Mouse (Mus musculus) cerebellum, adult 9-11 months (tissue): ENCODE data around the gene Zfp354b.

Source experiments
- DNase-seq: peaks from one replicate; pipeline ENCODE4 v3.0.0; 2022

Gene Zfp354b

DNA sequence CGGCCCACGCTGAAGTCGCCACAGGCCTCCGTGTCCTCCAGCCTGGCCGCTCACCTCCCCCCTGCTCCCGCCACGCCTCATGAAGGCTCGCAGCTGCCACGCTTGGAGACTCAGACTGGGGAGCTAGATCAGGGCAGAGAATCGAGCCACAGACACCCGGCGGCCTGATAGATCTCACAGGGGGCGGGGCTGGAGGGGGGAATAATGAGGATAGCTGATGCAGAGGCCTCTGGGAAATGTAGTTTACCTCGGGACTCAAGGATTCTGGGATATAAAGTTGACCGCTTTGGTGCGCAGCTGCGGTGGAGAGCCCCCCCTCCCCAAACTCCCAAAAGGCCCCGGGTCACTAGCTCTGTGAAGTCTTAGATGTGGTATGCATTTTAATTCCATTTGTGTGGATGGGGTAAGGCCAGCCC is at the start of gene Zfp354b:
Gene Zfp354b (minus strand): TSS at position 183 of the 416 bp plus-strand sequence.
- DNase-seq = peak; percentile 92

GRCm38 (mm10) chr11:50977216-50977615 is 45.8 kb upstream of the Zfp354b start:
- no peak for DNase-seq

DNA sequence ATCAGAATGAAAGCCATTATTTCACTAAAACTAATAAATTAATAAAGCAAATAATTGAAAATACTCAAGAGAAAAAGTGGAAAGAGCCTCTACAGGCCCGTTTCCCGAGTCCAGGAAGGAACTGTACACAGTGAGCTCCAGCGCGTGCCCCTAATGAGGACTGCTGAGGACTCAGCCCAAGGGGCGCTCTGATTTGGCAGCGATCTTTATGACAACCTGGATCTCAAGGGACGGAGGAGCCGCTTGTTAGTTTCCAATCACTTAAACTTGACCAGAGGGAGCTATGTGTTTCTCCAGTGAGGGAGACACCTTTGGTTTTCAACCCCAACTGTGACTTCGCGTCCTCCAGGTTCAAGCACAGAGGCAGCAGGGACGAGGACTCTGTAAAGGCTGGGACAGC is 34.8 kb upstream of the Zfp354b start, which contains the start of gene Olfr1378:
Gene Olfr1378 (plus strand): TSS at position 301 of the 400 bp plus-strand sequence.
- DNase-seq = no peak

GRCm38 (mm10) chr11:50964886-50965285 is 33.5 kb upstream of the Zfp354b start:
- DNase-seq = no peak

- no peak for DNase-seq
These were observed 22.2 kb upstream of the Zfp354b start, which contains the start of gene Prop1 for GRCm38 (mm10) chr11:50953665-50954064. Gene Prop1, minus strand, starts transcription at chr11:50953765.

GRCm38 (mm10) chr11:50952290-50952689 is 20.9 kb upstream of the Zfp354b start:
- no peak for DNase-seq

GRCm38 (mm10) chr11:50943506-50943905 is 12.1 kb upstream of the Zfp354b start, which contains the start of gene 4933414I15Rik:
Gene 4933414I15Rik, minus strand, starts transcription at chr11:50943765.
- DNase-seq = no peak

- DNase-seq = no peak
These were observed 11.0 kb upstream of the Zfp354b start for GRCm38 (mm10) chr11:50942386-50942785.

DNA sequence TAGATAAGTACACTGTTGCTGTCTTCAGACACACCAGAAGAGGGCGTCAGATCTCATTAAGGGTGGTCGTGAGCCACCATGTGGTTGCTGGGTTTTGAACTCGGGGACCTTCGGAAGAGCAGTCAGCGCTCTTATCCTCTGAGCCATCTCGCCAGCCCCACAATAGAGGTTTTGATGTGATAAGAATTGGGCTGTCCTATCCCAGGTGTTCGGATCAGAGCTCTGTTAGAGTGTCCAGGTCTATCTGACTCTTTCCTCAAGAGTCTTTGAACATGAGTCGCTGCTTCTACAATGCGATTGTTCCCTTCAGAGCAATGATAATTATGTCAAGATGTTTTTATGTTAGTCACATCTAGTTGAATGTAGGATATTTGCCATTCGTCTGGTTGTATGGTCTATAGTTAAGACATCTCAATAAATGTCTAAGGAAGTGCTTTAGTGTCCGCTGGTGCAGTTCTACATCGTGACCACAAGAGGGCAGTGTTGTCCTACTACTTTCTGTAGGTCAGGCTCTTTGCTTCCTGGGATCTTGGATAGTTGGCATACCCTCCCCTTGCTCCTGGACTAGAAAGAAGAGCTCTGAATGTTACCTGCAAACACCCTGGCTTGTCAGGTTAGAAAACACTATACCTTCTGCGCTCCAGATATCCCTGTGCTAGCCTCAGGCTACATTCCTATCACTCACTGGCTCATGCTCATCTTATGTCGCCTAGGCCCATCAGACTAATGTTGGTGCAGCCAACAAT is 8.4 kb upstream of the Zfp354b start:
- peak; percentile 21 for DNase-seq

GRCm38 (mm10) chr11:50938435-50938834 is 7.0 kb upstream of the Zfp354b start:
- DNase-seq = no peak

DNA sequence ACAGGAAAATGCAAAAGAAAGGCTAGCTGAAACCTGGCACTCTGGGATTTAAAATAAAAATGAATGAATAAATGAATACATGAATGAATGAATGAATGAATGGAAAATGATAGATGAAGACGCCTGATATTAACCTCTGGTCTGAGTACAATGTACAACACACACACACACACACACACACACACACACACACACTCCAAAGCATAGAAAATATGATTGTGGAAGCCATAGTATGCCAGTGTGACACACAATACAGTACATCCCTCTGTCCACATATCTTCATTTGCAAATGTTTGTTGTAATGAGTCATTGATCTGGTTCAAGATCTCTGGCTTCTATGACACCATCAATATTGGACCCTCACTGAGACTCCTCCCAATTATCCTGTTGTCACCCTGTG is 607 bp upstream of the Zfp354b start:
- no peak for DNase-seq

- DNase-seq = no peak
These were observed 412 bp downstream of the Zfp354b start for GRCm38 (mm10) chr11:50931021-50931420.

GRCm38 (mm10) chr11:50930469-50931014 is 891 bp downstream of the Zfp354b start:
- DNase-seq = peak; percentile 25

DNA sequence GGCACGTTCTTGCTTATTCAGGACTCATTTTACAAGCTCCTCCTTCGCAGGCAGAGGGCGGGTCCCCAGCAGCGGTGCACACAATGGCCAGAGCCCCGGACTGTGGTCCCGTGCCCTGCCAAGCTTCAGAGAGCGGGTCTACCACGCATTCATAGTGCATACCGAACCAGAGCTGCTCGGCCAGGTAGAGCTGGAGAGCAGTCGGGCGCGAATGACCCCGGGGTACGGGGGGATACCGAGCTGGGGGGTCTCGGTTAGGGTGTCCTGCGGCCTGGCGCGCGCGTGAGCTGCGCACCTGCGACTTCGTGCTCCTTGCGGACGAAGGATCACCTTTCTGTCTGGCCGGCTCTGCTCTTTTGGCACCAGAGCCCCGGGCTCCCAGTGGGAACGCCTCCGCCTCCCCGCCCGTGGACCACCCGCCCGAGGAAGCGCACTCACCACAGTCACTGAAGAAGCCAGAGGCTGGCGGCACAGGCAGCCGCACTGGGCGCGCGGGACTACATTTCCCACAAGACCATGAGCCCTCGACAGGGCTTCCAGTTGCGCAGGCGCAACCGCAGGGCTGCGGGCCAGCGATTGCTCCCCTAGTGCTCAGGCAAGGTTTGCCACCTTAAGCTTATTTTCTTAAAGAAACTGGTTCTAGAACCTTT is 15.6 kb downstream of the Zfp354b start, which contains the start of gene Zfp2:
Gene Zfp2 (minus strand): TSS at position 495 of the 650 bp plus-strand sequence.
- peak; percentile 93 for DNase-seq

GRCm38 (mm10) chr11:50914461-50914860 is 17.0 kb downstream of the Zfp354b start:
- no peak for DNase-seq

GRCm38 (mm10) chr11:50913301-50913700 is 18.1 kb downstream of the Zfp354b start:
- DNase-seq = no peak

DNA sequence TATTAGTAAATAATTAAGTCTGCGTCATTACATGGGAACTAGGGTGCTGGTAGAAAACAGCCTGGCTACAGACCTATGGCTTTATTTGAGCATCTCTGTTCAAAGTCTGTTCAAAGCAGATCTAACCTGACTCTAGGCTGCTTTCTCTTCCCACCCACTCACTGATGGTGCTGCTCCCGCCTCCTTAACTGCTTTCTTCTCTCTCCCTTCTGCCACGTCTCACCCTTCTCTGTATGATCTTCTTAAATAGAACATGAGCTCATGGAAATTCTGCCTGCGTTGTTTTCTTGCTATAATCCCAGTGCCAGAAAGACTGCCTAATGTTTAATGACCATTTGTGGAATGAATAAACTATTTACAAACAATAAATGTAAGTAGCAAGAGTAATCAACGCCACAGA is 23.3 kb downstream of the Zfp354b start:
- DNase-seq = no peak

- no peak for DNase-seq
These were observed 34.1 kb downstream of the Zfp354b start for GRCm38 (mm10) chr11:50897359-50897758.

DNA sequence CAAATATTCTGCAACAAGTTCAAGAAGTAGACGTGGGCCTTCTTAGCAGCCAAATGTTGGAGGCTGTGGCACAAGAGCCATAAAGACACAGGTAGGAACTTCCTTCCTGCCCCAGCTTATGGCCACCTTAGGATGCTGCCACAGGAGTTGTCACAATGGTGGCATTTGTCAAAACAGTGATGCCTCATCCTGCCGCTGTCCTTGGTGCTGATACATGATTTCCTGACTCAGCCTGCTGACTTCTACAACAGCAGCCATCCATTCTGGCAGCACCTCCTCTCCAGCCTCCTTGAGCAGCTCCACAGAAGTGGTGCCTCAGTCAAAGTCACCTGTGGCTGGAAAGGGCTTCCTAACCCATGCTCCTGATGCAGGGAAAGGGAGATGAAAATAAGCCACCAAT is 39.0 kb downstream of the Zfp354b start:
- no peak for DNase-seq

DNA sequence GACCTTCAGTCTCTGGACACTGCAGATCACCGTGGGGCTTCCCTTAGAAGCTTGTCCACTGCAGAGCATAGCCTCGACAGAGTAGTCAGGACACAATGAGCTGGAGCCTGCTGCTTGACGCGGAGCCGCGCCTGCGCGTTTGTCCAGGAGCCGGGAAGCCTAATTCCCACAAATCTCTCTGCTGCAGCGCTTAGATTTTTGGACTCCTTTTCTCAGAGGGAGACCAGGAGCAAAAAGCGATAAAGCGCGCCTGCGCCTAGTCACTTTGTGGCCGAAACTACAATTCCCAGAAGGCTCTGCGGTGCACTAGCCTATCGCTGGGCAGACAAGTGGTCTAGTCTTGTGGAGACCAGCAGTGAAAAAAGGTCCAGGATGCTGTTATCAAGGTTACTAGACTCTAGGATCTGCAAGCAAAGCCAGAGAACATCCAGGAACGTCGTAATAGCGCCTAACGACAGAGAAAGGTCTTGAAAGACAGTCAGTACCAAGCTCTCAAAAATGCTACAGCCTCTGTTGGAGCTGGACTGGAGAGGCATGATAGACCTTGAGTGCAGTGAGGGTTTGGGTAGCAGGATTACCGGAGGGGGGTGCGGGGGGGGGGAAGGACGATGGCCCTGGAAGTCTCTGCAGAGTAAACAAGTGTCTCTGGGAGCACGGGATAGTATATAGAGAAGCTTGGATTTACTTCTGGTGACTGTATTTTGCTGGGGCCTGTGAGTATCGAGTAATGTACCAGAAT is 43.9 kb downstream of the Zfp354b start, which contains the start of gene Zfp454:
Gene Zfp454 (minus strand): TSS at position 262 of the 739 bp plus-strand sequence.
- peak; percentile 97 for DNase-seq

DNA sequence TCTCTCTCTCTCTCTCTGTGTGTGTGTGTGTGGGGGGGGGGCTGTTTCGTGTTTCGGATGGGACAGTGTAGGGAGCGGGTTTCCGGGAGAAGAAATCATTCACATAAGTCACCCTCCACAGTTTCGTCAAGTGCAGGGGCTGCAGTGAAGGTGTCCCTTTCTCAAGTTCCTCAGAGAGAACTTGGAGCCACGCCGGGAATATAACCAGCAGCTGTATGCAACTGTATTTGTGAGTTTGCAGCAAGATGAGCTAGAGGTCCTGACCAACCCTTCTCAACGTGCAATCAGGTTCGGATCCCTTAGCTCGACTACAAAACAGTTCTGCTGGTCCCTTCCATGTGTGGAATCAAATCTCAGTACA is 44.5 kb downstream of the Zfp354b start:
- DNase-seq = no peak

- peak; percentile 55 for DNase-seq
These were observed 45.1 kb downstream of the Zfp354b start for GRCm38 (mm10) chr11:50886231-50886932.
